Mouse (Mus musculus): ENCODE data around the gene Homer2. TPM values are rescaled to one million over a fixed set of nuclear protein-coding genes. Genes with fewer than 3 reads are reported as not detected.

The Homer2 gene
- total RNA-seq, 1 experiment from 2014 or later: not detected

DNA sequence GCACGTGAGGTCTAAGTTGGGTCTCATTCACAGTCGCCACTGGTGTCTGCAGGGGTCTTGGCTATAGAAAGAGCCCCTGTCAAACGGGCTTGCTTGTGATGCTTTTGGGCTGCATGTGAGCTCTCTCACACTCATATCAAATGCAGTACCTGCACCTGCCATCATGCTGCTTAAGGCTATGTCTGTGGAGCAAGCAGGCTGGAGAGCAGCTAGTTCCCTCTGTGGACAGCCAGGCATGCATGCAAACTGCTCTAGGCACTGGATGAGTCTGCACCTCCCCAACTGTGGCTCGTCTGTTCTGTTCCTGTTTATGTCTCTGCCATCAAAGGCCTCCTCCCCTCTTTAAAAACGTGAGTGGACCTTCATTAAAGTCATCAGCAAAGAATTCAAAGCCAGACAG, 100.9 kb downstream of the Homer2 start:
- ATAC-seq (replicated peaks; ENCODE audit: insufficient number of reproducible peaks, low FRiP score, low TSS enrichment, poor library complexity, severe bottlenecking): no peak

DNA sequence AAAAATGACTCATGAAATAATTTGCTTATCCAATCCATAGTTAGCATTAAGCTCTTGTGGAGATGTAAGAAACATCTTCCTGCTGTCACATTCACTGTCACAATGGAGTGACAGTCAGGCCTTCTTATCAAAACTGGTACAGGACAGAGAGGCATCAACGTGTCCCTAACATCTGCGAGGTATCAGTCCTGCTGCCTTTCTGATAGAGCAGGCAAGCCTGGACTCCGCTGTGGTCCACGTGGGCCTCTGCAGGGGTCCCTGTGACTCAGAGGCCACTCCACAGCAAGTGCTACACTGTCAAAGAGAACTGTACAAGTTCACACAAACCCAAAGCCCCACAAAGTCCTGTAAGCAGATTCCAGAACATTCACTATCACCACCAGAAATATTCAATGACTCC, 101.8 kb downstream of the Homer2 start:
- ATAC-seq (replicated peaks; ENCODE audit: insufficient number of reproducible peaks, low FRiP score, low TSS enrichment, poor library complexity, severe bottlenecking): no peak

DNA sequence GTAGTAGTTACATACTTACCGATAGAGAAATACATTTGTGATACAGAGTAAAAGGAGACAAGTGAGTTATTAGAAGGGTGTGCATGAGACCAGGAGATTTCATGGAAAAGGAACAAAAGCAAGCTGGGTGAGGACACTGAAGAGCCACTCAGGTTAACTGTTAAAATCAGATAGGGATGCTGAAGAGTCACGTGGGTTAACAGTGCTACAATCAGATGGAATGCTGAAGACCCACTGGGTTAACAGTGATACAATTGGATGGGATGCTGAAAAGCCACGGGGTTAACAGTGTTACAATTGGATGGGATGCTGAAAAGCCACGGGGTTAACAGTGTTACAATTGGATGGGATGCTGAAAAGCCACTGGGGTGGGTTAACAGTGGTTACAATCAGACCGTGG, 102.3 kb downstream of the Homer2 start:
- ATAC-seq (replicated peaks; ENCODE audit: insufficient number of reproducible peaks, low FRiP score, low TSS enrichment, poor library complexity, severe bottlenecking): no peak

DNA sequence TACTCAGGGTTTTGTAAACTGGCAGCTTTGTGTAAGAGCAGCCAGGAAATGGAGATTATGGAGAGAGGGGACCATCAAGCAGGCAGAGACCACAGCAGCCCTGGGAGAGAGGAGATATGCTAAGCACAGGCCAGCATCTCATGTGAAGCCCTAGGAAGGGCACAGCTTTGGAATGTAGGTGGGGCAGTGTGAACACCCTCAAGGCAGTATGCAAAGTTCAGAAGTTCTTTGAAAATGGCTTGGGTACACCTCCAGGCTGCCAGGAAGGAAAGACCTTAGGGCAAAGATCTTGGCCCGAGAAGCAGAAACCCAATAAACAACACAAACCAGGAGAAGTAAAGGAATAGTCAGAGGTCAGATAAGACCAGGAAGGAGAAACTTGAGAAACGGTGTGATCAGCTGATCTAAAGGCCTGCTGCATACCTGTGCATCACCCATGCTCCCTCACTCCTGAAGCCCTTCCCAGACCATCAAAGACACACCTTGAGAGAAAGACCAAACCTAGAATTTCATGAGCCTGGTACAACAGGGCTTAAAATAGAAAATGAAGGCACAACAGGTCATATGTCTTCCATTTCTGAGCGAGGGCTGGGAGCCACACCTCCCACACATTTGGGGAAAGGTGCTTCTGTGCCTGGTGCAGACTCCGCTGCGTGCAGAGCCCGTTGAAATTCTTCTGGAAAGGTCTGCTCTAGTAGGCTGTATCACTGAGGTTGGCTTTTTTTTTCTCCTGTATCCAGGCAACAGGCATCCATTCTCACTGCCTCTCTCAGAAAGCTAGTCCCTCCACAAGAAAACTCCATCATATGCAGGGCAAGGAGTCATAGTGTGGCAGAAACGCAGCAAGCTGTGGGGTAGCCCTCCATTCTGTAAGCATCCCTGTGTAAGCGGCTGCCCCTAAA, 107.7 kb downstream of the Homer2 start:
- no peak for ATAC-seq (replicated peaks; ENCODE audit: insufficient number of reproducible peaks, low FRiP score, low TSS enrichment, poor library complexity, severe bottlenecking)

DNA sequence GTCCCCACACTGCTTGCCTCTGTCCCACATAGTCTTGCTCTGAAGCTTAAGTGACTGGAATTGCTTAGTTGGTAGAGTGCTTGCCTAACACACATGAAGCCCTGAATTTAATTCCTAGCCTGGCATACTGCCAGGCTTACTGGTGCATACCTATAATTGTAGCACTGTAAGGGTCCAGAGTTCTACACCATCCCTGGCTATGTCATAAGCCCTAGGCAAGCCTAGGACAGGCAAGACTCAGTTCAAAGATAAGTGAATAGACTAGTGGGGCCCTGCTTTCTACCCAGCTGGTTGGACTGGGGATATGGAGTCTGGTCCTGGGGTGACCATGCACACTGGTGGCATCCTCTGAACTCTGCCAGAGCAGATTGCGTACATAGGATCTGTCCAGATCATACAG, 109.7 kb downstream of the Homer2 start:
- ATAC-seq (replicated peaks; ENCODE audit: insufficient number of reproducible peaks, low FRiP score, low TSS enrichment, poor library complexity, severe bottlenecking): no peak

DNA sequence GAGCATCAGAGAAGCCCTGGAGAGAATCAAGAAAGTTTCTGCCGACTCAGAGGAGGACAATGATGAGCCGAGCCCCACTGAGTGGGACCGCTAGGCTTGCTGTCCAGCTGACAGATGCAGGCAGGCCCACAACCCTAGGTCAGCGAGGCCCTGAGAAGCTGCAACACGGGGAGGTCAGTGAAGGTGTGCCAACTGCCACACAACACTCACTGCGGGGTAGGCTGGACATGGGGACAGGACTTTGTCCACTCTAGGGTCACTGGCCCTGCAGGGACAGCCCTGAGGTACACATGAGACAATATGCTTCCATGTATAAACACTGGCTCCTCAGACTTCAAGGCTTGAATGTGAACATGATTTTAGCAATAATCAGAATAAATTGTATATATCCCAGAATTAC, 111.2 kb downstream of the Homer2 start:
- ATAC-seq (replicated peaks; ENCODE audit: insufficient number of reproducible peaks, low FRiP score, low TSS enrichment, poor library complexity, severe bottlenecking): no peak

DNA sequence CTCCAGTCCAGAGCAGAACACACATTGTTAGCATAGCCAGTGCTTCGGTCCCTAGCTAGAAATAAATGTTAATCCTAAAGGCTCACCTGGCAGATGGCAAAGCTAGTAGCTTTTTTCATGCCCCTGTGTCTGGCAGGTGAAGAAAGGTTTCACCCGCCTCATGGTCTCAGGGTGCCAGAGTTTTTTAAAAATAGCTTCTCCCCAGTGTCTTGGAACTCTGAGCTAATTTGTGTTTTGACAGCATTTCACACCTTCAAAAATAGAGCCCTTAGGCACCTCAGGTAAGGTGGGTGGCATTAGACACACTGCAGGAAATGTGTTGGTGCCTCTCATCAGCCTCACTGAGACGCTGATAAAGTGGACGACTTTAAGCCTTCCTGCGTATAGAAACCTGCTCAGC, 112.3 kb downstream of the Homer2 start:
- no peak for ATAC-seq (replicated peaks; ENCODE audit: insufficient number of reproducible peaks, low FRiP score, low TSS enrichment, poor library complexity, severe bottlenecking)

DNA sequence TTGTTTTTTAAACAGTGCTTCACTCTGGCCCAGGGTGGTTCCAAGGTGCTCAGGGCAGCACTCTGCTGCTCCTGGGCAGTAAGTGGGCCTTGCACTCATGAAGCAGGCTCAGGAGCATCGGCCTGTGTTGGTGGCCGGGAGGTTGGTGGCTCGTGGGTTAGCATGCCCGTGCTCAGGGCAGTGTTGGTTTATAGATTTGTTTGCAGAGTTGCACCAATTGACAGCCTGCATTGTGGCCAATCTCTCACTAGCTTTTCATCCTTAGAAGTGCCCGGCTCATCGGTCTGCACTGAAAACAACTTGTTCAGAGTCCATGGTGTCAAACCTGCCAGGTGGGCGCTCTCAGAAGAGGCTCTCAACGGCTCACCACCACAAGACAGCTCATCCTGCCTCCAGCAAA, 113.9 kb downstream of the Homer2 start:
- no peak for ATAC-seq (replicated peaks; ENCODE audit: insufficient number of reproducible peaks, low FRiP score, low TSS enrichment, poor library complexity, severe bottlenecking)

DNA sequence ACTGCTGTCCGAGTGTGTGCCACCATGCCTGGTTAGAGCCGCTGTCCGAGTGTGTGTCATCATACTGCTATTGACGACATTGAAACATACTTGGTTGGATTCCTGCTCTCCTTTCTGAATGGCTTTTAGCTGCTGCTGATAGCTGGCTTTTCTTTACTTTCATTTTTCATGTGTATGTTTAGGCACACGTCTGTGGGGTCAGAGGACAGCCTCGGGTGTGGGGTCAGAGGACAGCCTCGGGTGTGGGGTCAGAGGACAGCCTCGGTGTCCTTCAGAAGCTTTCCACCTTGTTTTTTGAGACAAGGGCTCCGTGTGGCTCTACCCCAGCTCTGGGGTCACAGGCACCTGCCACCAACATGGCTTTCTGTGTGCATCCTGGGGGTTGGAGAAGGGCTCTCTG, 114.6 kb downstream of the Homer2 start:
- ATAC-seq (replicated peaks; ENCODE audit: insufficient number of reproducible peaks, low FRiP score, low TSS enrichment, poor library complexity, severe bottlenecking): no peak

DNA sequence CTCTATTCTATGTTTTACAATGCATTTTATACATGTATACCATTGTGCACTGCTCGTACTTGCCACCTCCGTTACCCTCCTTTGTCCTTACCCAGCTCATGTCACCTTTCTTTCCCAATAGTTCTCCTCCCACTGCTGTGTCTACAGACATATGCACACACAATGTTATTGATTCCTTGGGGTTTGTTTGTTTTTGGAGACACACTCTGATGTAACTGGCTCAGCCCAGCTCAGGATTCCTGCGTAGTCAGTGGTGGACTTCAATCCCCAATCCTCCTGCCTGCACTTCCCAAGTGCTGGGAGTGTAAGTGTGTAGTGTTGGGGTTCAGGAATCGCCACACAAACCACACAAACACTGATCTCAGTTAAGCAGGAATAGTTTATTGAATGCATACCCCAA, 120.1 kb downstream of the Homer2 start:
- ATAC-seq (replicated peaks; ENCODE audit: insufficient number of reproducible peaks, low FRiP score, low TSS enrichment, poor library complexity, severe bottlenecking): no peak

DNA sequence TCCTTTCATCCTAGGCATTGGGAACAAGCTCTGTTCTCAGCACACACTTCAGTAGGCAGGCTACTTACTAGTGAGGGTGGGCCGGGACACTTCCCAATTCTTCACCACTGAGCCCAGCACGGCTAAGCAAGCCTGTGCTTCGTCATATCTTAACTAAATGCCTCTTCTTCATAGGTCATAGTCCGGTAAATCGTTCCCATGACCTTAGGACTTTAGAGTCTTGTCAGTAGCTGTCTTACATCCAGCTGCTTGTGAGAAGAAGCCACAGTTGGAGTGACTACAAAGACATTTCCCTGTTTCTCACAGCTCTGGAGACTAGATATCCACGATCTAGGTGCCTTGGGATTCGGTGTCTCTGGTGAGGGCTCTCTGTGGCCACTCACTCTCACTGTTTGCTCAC, 122.0 kb downstream of the Homer2 start:
- no peak for ATAC-seq (replicated peaks; ENCODE audit: insufficient number of reproducible peaks, low FRiP score, low TSS enrichment, poor library complexity, severe bottlenecking)

DNA sequence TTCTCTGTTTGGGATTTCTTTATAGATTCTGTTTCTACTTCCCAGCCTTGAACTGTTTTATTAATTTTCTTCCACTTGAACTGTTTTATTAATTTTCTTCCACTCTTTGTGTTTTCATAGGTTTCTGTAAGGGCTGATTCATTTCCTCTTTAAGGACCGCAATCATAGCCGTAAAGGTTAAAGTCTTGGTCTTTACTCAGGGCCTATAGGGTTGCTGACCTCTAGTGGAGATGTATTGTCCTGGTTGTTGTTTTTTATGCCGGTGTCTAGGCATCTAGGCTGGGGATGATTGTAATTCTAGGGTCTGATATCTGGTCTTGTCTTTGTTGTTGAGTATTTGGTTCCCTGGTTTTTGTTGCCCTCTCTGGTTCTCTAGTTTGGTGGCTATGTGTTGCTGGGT, 123.8 kb downstream of the Homer2 start:
- no peak for ATAC-seq (replicated peaks; ENCODE audit: insufficient number of reproducible peaks, low FRiP score, low TSS enrichment, poor library complexity, severe bottlenecking)

DNA sequence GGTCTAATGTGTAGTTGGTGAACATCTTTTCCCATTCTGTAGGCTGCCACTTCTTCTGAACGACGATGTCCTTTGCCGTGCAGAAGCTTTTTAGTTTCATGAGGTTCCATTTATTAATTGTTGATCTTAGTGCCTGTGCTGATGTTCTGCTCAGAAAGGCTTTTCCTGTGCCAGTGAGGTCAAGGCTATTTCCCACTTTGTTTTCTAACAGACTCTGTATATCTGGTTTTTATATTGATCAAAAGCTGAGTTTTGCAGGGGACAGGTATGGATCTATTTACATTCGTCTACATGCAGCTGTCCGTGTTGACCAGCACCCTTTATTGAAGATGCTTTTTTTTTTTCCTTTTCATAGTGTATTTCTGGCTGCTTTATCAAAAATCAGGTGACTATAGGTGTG, 128.0 kb downstream of the Homer2 start:
- no peak for ATAC-seq (replicated peaks; ENCODE audit: insufficient number of reproducible peaks, low FRiP score, low TSS enrichment, poor library complexity, severe bottlenecking)

DNA sequence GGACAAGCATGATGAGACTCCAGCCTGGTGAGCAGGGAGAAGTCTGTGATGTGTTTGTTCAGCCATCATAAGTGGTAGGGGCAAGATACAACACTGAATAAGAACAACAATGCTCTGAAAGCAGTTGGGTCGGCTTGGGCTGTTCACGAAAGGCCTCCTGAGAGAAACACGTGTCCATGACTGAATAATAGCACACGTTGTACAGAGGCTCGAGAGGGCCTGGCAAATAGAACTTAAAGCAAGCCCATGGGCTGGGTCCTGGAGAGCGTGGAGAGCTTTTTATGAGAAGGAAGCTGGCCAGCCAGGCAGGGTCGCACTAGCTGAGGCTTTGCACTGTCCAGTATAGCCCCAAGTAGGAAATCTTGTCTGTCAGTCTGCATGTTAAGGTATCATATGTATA, 128.9 kb downstream of the Homer2 start:
- no peak for ATAC-seq (replicated peaks; ENCODE audit: insufficient number of reproducible peaks, low FRiP score, low TSS enrichment, poor library complexity, severe bottlenecking)

DNA sequence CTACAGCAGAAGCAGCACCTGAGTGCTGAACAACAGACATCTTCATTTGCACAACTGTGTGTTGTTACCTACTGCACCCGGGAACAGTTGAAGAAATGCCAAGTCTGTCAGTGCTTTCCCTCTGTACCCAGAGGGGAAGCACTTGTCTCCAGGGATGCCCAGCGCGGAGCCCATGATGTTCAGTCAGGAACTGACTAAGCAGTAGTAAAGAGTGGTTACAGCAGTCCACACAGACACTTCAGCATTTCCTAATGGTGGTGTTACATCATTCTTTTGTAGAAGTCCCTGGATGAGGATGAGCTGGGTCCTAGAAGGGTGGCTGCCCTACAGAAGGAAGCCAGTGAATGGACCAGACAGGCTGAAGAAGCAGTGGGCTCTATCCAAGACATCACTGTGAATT, 129.5 kb downstream of the Homer2 start:
- ATAC-seq (replicated peaks; ENCODE audit: insufficient number of reproducible peaks, low FRiP score, low TSS enrichment, poor library complexity, severe bottlenecking): no peak

DNA sequence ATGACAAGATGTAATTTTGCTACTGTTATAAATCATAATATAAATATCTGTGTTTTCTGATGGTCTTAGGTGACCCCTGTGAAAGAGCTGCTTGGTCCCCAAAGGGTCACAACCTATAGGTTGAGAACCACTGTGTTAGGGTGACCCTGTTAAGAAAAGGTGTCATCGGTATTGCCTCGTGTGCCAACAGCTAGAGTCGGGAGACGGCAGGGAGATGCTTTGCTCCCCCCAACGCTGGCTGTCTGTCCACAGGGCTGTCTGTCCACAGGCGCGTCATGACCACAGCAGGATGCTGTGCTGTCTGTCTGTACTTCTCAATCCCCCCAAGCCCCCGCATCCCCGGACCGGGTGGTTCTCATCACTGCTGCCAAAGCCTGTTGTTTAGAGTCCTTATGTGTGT, 131.7 kb downstream of the Homer2 start:
- ATAC-seq (replicated peaks; ENCODE audit: insufficient number of reproducible peaks, low FRiP score, low TSS enrichment, poor library complexity, severe bottlenecking): no peak

DNA sequence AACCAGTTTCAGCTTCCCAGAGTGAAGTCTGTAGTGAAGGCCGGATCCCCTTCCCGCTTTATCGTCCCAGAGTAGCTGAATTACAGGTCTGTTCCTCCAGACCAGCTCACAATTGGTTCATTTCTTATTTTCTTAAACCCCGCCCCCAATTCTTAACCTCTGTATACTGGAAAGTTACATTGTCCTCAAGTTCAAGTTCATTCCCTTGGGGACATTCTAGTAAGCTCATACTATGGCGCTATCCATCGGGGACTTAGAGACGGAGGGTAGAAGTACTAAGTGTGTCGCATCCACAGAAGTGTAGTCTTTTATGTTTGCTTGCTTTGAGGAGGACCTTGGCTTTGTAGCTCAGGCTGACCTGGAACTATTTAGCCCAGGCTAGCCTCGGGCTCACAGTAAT, 133.5 kb downstream of the Homer2 start:
- ATAC-seq (replicated peaks; ENCODE audit: insufficient number of reproducible peaks, low FRiP score, low TSS enrichment, poor library complexity, severe bottlenecking): no peak

DNA sequence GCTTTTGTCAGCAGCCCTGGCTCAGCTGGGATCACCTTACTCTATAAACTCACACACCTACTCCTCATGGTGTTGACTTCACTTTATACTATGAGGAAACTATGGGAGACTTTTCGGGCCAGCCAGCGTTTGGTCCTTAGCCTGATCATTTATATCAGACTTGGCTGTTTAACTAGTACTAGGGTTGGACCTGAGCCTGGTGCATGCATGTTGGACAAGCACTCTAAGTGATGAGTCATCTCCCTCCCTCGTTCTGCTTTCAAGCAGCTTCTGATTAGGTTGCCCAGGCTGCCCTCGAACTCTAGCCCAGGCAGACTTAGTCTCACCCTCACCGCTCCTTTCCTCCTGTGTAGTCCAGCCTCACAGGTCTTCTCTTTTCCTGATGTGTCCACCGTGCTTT, 133.9 kb downstream of the Homer2 start:
- ATAC-seq (replicated peaks; ENCODE audit: insufficient number of reproducible peaks, low FRiP score, low TSS enrichment, poor library complexity, severe bottlenecking): no peak

DNA sequence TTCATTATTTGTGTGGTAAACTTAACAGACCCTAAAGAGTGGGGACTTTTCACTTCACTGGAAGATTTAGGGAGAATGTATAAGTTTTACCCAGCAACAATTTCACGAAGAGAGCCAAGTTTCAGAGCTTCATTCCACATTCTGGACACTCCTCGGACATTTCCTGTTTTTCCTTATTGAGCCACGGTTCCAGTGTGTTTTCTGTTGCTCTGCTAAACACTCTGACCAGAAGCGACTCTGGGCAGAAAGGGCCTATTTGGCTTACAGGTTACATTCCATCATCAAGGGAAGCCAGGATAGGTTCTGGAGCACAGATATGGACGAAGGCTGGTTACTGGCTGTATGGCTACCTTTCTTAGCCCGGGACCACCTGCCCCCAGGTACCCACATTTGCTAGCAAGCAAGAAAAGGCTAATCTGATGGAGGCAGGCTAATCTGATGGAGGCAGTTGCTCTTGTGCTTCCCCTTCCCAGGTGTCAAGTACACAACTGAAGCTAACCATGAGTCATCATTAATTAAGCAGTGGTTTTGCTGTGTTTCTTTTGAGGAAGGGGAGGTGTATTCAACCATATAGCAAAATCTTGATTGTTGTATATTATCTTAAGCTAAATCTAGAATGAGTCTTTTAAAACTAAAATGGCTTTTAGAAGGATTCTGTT, 134.6 kb downstream of the Homer2 start:
- no peak for ATAC-seq (replicated peaks; ENCODE audit: insufficient number of reproducible peaks, low FRiP score, low TSS enrichment, poor library complexity, severe bottlenecking)

DNA sequence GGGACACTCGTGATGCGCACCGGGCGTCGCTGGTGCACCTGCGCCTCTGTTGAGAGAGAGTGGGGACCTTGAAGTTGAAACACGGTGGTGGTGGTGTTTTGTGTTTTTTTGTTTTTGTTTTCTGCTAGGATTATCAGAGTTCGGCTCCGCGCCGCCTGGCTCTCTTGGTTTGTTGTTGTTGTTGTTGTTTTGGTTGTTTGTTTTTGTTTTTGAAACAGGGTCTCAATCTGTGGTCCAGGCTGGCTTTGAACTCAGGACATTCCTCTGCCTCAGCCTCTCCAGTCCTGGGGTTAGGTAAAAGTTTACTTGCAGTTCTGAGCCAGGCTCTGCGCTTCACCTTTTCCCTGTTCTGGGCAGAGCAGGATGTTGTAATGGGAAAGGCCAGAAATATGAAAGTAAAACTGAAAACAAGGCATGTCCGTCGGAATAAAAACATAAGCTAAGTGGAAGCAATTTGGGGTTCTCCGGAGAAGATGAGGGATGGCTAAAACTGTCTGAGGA, 135.3 kb downstream of the Homer2 start:
- ATAC-seq (replicated peaks; ENCODE audit: insufficient number of reproducible peaks, low FRiP score, low TSS enrichment, poor library complexity, severe bottlenecking): no peak
